Mouse (Mus musculus): ENCODE data around the gene Nps.

Gene Nps

GRCm38 (mm10) chr7:135289976-135290375, 31.5 kb downstream of the Nps start:
- Histone ChIP-seq H3K27me3 (ENCODE audit: insufficient read depth, low read length) (peaks cover 10% of the 10 kb centered on the region), H3K36me3 (ENCODE audit: insufficient read depth, low read length) (no peaks in the 10 kb centered on the region), H3K4me3 (replicated peaks; ENCODE audit: low read length) (no peak overlapping the region), H3K9me3 (ENCODE audit: low read length) (no peaks in the 10 kb centered on the region), H3K4me1 (replicated peaks; ENCODE audit: low read depth, low read length) (no peaks in the 10 kb centered on the region)
- TF ChIP-seq POU5F1 (IDR thresholded peaks at IDR 0.05; ENCODE audit: borderline replicate concordance, low read length) (no peak), CTCF (conservative IDR thresholded peaks at IDR 0.05; ENCODE audit: low read length) (no peak), NANOG (IDR thresholded peaks at IDR 0.05; ENCODE audit: borderline replicate concordance, low read length) (no peak)

GRCm38 (mm10) chr7:135291646-135292236, 33.2 kb downstream of the Nps start:
- Histone ChIP-seq H3K9me3 (ENCODE audit: low read length) (no peaks in the 10 kb centered on the region), H3K4me3 (replicated peaks; ENCODE audit: low read length) (no peak overlapping the region), H3K36me3 (ENCODE audit: insufficient read depth, low read length) (no peaks in the 10 kb centered on the region), H3K4me1 (replicated peaks; ENCODE audit: low read depth, low read length) (no peaks in the 10 kb centered on the region), H3K27me3 (ENCODE audit: insufficient read depth, low read length) (peaks cover 10% of the 10 kb centered on the region)
- TF ChIP-seq POU5F1 (IDR thresholded peaks at IDR 0.05; ENCODE audit: borderline replicate concordance, low read length) (no peak), NANOG (IDR thresholded peaks at IDR 0.05; ENCODE audit: borderline replicate concordance, low read length) (no peak), CTCF (conservative IDR thresholded peaks at IDR 0.05; ENCODE audit: low read length) (no peak)

GRCm38 (mm10) chr7:135294498-135294897, 36.0 kb downstream of the Nps start:
- Histone ChIP-seq H3K27me3 (ENCODE audit: insufficient read depth, low read length) (peaks cover 10% of the 10 kb centered on the region), H3K36me3 (ENCODE audit: insufficient read depth, low read length) (no peaks in the 10 kb centered on the region), H3K4me3 (replicated peaks; ENCODE audit: low read length) (no peak overlapping the region), H3K4me1 (replicated peaks; ENCODE audit: low read depth, low read length) (no peaks in the 10 kb centered on the region), H3K9me3 (ENCODE audit: low read length) (no peaks in the 10 kb centered on the region)
- TF ChIP-seq NANOG (IDR thresholded peaks at IDR 0.05; ENCODE audit: borderline replicate concordance, low read length) = no peak
- TF ChIP-seq CTCF (conservative IDR thresholded peaks at IDR 0.05; ENCODE audit: low read length) = no peak
- TF ChIP-seq POU5F1 (IDR thresholded peaks at IDR 0.05; ENCODE audit: borderline replicate concordance, low read length) = no peak

GRCm38 (mm10) chr7:135304496-135304895, 46.0 kb downstream of the Nps start:
- no peaks in the 10 kb centered on the region for H3K27me3 ChIP-seq (ENCODE audit: insufficient read depth, low read length)
- H3K4me1 ChIP-seq (replicated peaks; ENCODE audit: low read depth, low read length) = no peaks in the 10 kb centered on the region
- no peak overlapping the region for H3K4me3 ChIP-seq (replicated peaks; ENCODE audit: low read length)
- no peaks in the 10 kb centered on the region for H3K36me3 ChIP-seq (ENCODE audit: insufficient read depth, low read length)
- no peak for TF ChIP-seq POU5F1 (IDR thresholded peaks at IDR 0.05; ENCODE audit: borderline replicate concordance, low read length)
- TF ChIP-seq NANOG (IDR thresholded peaks at IDR 0.05; ENCODE audit: borderline replicate concordance, low read length) = no peak
- TF ChIP-seq CTCF (conservative IDR thresholded peaks at IDR 0.05; ENCODE audit: low read length) = no peak
- H3K9me3 ChIP-seq (ENCODE audit: low read length) = 0 out of 2 replicates have a peak, but pooled peaks cover 6% of the 10 kb centered on the region

Data from E14TG2a.4 (cell line).